Mouse (Mus musculus) intestine, embryonic 14.5 days (tissue): ENCODE measurements around the gene Cygb. TPM values are rescaled to one million over a fixed set of nuclear protein-coding genes. Genes with fewer than 3 reads are reported as not detected.

Source experiments
- ATAC-seq: fragments of 200-750 bp; cut with Nextera tagmentation; replicated peaks from 2 replicates; pipeline ENCODE4 v1.8.0; 2017; ENCODE audit warnings: low read depth, moderate number of reproducible peaks, moderate TSS enrichment, moderate library complexity; ENCODE audit not compliant: low FRiP score, low TSS enrichment
- DNase-seq: peaks from one replicate; pipeline ENCODE4 v3.0.0-alpha.2; 2018; ENCODE audit warnings: low spot score
- H3K27ac ChIP-seq: fragments of 300-500 bp; sonication (generic); 2 replicates; pipeline ENCODE4 v1.5.1; 2014; ENCODE audit warnings: low read depth, mild to moderate bottlenecking, control low read depth
- H3K27me3 ChIP-seq: fragments of 300-500 bp; sonication (generic); replicated peaks from 2 replicates; pipeline ENCODE4 v1.6.1; 2014; ENCODE audit warnings: low read length, control low read depth; ENCODE audit not compliant: control insufficient read depth, insufficient read depth
- H3K36me3 ChIP-seq: fragments of 300-500 bp; sonication (generic); 2 replicates; pipeline ENCODE4 v1.6.1; 2014; ENCODE audit warnings: low read length, control low read depth; ENCODE audit not compliant: control insufficient read depth, insufficient read depth
- H3K4me1 ChIP-seq: fragments of 300-500 bp; sonication (generic); replicated peaks from 2 replicates; pipeline ENCODE4 v1.6.1; 2014; ENCODE audit warnings: low read length, control low read depth, mixed read lengths; ENCODE audit not compliant: control insufficient read depth, insufficient read depth
- H3K4me2 ChIP-seq: fragments of 300-500 bp; sonication (generic); 2 replicates; pipeline ENCODE4 v1.6.1; 2014; ENCODE audit warnings: low read length
- H3K4me3 ChIP-seq: fragments of 300-500 bp; sonication (generic); 2 replicates; pipeline ENCODE4 v1.5.1; 2014; ENCODE audit warnings: low read depth, low read length, control low read depth, mixed read lengths
- H3K9ac ChIP-seq: fragments of 300-500 bp; sonication (generic); 2 replicates; pipeline ENCODE4 v1.6.1; 2014; ENCODE audit warnings: mild to moderate bottlenecking, low read length
- H3K9me3 ChIP-seq: fragments of 300-500 bp; sonication (generic); 2 replicates; pipeline ENCODE4 v1.6.1; 2016; ENCODE audit warnings: low read length, control low read depth; ENCODE audit not compliant: control insufficient read depth
- WGBS: fragments of 180-500 bp; shearing (Covaris S2); extraction: QIAGEN DNeasy Blood & Tissue Kit; methylation state at CpG from one replicate; pipeline ENCODE4 v1.1.7; 2014; 5-methylcytosine and 5-hydroxymethylcytosine counted together
- polyA plus RNA-seq: library from polyadenylated mRNA; unstranded; fragments of >200 nt; fragmentation: Nextera tagmentation; extraction: Ambion mirVana; gene quantifications from 2 replicates; pipeline ENCODE4 v1.2.1, GENCODE M21; 2014

The Cygb gene
- polyA plus RNA-seq, 1 experiment from 2014 or later, result 16.4 TPM

DNA sequence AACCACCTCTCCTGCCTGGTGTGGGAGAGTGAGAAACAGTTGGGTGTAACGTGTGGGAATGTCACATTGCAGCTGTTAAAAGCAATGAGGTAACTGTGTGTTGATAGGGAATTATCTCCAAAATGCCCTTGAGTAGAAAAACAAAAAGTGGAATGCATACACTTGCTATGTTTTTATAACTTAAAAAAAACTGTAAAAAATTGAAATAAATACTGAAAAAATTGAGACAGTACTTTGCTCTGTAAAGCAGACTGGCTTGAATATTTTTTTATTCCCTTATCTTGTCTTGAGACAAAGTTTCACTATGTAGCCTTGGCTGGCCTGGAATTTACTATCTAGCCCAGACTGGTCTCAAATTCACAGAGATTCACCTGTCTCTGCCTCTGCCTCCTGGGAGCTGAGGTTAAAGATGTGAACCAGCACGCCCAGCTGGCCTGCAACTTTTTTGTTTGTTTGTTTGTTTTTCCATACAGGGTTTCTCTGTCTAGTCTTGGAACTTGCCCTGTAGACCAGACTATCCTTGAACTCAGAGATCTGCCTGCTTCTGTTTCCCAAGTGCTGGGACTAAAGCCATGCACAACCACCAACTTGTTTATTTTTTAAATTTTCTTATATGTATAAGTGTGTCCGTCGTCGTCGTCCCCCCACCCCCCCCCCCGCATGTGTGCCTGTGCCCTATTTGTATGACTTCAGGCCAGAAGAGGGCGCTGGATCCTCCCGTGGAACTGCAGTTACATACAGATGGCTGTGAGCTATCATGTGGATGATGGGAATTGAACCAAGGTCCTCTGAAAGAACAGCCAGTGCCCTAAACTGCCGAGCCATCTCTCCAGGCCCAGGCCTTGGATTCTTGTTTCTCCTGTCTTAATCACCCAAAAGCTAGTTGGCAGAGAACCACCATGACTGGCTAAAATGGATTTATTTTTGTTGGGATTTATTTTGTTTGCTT lies 26.8 kb downstream of the Cygb start:
- H3K4me3 ChIP-seq, result no peak overlapping the region
- no peaks in the 10 kb centered on the region for H3K27me3 ChIP-seq
- H3K9ac ChIP-seq, result no peak overlapping the region
- no peaks in the 10 kb centered on the region for H3K36me3 ChIP-seq
- DNase-seq (no peak), ATAC-seq (no peak)
- no peak overlapping the region for H3K27ac ChIP-seq
- no peaks in the 10 kb centered on the region for H3K9me3 ChIP-seq
- no peak overlapping the region for H3K4me2 ChIP-seq
- H3K4me1 ChIP-seq, result peaks cover 7% of the 10 kb centered on the region; the same call in 1 of the 2 replicates
- 44% methylated on average over 10 of the region's 10 CpGs for WGBS

DNA sequence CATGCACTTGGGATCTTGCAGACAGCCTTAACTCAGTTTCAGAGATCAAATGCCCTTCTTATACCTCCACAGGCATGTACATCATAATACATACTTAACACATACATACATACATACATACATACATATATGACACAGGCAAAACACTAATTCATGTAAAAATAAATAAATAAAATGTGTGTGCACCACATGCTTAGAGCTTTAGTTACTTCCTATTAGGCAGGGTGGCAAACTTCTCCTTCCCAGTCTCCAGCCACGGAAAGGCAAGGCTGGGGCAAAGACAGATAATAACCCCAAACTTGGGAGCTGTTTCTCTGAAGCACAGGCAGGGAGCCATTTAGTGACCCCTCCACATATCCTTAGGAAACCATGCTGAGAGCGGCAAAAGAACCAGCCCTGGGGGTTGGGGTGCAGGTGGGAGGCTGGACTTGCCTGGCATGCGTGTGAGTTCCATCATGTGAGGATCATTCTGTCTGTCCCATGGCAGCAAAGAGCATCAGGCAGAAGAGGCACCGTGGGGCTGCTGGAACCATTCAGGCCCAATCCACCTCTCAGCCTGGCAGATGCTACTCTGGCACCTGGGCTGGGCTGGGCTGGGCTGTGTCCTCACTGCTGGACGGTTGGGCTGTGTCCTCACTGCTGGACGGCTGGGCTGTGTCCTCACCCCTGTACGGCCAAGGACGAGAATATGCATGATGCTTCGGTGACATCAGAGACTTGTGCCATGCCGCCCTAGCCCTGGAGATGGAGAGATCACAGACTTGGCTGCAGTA lies 27.6 kb downstream of the Cygb start, which contains the start of gene Rhbdf2:
Gene Rhbdf2 (minus strand): TSS at position 721 of the 773 bp plus-strand sequence.
- DNase-seq, result no peak
- H3K9me3 ChIP-seq, result no peaks in the 10 kb centered on the region
- H3K4me2 ChIP-seq, result no peak within 1 kb of the TSS
- H3K9ac ChIP-seq, result no peak within 1 kb of the TSS
- H3K4me1 ChIP-seq, result peaks cover 16% of the 10 kb centered on the region
- H3K27ac ChIP-seq, result no peak within 1 kb of the TSS
- ATAC-seq, result no peak
- WGBS, result 72% methylated on average over 10 of the region's 10 CpGs
- no peak within 1 kb of the TSS for H3K4me3 ChIP-seq
- H3K36me3 ChIP-seq, result no peaks in the 10 kb centered on the region
- H3K27me3 ChIP-seq, result no peaks in the 10 kb centered on the region

DNA sequence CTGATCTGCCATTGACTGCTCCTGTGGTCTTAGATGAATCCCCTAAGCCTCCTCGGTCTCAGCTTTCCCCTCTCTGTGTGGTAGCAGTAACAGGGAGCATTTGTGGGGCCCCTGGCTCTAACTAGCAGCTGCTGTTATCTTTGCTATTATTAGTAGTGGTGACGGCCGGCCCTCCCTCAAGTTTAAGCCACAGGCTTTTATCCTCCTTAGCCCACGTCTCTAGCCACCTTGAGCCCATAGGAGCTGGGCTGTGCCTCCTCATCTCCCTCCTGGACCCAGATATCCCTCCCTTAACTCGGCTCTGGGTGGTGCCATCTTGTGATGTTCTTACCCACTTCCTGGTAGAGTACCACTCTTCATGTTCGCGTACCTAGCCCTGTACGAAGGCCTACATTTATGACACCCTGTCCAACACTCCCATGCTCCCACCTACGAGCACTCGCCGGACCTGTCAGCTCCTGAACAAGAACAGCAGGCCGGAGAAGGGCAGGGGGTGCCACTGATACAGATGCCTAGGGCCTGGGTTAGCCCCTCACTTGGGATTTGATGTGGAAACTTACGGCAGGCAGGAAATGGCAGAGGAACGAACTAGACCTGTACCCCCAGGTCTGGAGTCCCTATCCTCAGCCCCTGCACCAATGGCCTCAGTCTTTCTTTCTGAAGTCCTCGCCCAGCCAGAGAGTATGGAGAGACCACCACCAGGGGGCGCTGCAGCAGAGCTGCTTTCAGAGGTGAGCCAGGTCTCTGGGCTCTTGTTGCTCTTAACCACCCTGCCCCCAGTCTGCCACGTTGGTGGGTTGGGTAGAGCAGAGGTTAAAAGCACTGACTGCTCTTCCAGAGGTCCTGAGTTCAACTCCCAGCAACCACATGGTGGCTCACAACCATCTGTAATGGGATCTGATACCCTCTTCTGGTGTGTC lies 28.8 kb downstream of the Cygb start:
- no peaks in the 10 kb centered on the region for H3K9me3 ChIP-seq
- no peak for ATAC-seq
- H3K36me3 ChIP-seq, result no peaks in the 10 kb centered on the region
- H3K27me3 ChIP-seq, result no peaks in the 10 kb centered on the region
- H3K4me1 ChIP-seq, result peaks cover 28% of the 10 kb centered on the region
- peak; percentile 74 for DNase-seq
- no peak overlapping the region for H3K4me3 ChIP-seq
- no peak overlapping the region for H3K27ac ChIP-seq
- no peak overlapping the region for H3K4me2 ChIP-seq
- no peak overlapping the region for H3K9ac ChIP-seq
- WGBS, result 79% methylated on average over 17 of the region's 17 CpGs

DNA sequence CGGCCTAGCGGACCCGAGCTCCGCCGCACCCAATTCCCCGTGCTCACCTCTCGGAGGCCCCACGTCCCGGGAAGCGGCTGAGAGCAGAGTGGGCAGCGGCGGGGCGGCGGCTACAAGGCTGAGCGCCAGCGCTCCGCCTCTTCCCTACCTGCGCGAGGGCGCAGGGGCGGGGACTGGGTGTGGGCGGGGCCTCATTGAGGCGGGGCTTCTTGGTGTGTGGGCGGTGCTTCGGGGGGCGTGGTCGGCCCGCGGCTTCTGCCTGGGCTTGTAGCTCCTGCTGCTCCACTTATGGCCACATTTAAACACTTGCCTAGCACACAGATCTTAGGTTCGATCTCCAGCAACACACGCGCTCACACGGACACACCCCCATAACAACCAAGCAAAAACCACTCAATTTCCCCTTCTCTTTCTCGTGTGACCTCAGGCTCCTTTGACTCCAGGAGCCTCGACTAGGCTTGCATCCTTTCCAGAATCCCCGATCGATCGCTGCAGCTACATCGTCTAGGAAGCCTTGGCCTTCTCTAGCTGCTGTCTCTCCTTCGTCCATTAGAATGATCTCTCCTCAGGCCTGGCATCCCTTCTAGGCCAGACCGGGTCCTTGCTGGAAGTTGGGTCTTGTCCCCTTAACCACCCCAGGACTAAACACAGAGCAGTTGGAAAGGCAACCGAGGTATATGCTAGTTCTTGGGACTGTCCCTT lies 29.8 kb downstream of the Cygb start:
- Histone ChIP-seq H3K4me3 (peak overlapping the region; percentile 60), H3K9me3 (no peaks in the 10 kb centered on the region), H3K36me3 (no peaks in the 10 kb centered on the region), H3K27ac (no peak overlapping the region), H3K9ac (peak overlapping the region; percentile 51), H3K4me1 (peaks cover 38% of the 10 kb centered on the region), H3K27me3 (no peaks in the 10 kb centered on the region), H3K4me2 (peak overlapping the region; percentile 83)
- WGBS, result 14% methylated on average over 41 of the region's 42 CpGs
- DNase-seq (peak; percentile 96), ATAC-seq (peak; percentile 71)

DNA sequence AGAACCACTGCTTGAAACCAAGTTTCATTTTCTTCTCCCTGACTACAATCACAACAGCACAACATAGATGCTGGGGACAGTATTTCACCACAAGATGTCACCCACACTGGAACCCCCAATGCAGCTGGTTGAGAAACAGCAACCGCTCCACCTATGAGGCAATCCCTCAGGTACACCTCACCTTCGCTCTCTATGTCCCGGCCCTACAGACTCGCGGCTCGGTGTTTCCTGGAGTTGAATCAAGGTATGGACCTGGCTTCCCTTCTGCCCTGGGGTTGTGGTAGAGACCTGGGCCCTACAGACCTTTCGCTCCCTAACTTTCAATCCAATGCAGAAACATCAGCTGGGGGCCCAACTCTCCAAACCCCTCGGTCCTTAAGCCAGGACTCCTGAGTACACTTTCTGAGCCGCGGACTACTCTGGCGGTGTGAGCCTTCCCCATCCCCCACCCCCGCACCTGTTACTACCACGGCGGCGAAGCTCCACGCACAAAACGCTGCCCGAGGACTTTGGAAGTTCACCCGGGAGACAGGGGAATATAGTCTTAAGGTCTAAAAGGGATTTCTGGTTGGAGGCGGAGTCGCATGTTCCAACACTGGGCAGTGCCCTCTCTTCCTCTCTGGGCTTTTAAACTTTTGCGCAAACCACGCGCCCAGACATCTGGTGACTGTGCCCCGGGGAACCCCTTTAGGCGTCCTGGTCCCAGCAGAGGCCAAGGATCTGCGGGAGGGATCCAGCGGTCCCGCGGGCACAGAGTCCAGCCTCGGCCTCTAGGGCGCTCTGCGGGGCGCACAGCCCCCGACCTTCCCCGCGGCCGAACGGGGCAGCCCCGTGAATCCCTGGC lies 30.6 kb downstream of the Cygb start:
- Histone ChIP-seq H3K36me3 (no peaks in the 10 kb centered on the region), H3K9me3 (no peaks in the 10 kb centered on the region), H3K9ac (peak overlapping the region; percentile 51), H3K27ac (no peak overlapping the region), H3K27me3 (no peaks in the 10 kb centered on the region), H3K4me3 (peak overlapping the region; percentile 60), H3K4me1 (peaks cover 40% of the 10 kb centered on the region), H3K4me2 (peak overlapping the region; percentile 83)
- ATAC-seq, result peak; percentile 45
- DNase-seq, result no peak
- 7% methylated on average over 40 of the region's 40 CpGs for WGBS

DNA sequence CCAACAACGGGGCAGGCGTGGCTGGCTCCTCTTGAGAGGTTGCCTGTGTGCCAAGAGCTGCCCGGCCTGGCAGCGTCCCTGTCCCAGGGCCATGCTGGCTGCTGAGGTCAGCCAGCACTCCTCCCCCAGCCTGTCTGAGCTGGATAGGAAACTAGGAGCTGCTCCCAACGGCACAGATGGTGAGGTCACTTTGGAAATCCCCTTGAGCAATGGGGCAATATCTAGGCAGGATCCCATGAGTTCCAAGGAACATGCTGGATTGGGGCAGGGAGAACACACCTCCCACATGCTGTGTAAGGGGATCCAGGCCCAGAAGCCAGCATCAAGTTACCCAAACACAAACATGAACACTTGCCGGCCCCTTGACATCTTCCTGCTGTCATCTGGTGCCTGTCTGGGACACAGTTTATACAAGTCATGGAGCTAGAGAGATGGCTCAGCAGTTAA lies 32.8 kb downstream of the Cygb start:
- H3K36me3 ChIP-seq, result no peaks in the 10 kb centered on the region
- WGBS, result 29% methylated on average over 6 of the region's 6 CpGs
- H3K4me1 ChIP-seq, result peaks cover 41% of the 10 kb centered on the region
- H3K9me3 ChIP-seq, result no peaks in the 10 kb centered on the region
- DNase-seq, result peak; percentile 68
- no peaks in the 10 kb centered on the region for H3K27me3 ChIP-seq
- H3K9ac ChIP-seq, result no peak overlapping the region
- H3K4me3 ChIP-seq, result no peak overlapping the region
- ATAC-seq, result no peak
- H3K27ac ChIP-seq, result peak overlapping the region; percentile 65
- H3K4me2 ChIP-seq, result no peak overlapping the region

DNA sequence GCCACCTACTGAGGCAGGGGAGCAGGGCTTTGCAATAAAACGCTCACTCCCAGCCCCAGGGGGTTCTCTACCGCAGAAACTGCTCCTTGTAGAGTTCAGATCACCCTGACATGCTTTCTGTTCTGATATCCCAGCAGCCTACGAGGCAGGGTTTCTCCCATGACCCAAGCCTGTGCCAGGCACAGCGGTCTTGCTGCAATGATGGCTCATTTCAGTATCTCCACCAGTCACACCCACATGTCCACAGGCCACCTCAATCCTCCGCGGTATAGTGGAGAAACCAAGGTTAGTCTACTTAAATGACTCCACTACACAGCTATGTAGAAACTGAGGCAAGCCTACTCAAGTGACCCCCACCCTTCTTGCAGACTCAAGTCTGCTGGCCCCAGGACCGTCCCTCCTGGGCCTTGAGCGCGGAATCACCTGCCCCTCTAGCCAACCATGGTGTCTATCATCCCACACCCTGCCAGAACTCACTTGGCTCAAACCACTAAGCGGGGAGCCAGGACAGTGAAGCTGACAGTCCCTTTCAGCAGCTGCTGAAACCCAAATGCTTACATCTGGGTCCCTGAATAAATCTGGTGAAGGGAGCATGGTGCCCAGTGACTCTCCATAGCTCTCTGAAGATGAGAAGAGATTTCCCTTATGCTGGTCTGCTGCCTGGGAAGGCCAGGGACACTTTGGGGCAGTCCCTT lies 33.4 kb downstream of the Cygb start:
- H3K4me3 ChIP-seq, result no peak overlapping the region
- H3K9me3 ChIP-seq, result no peaks in the 10 kb centered on the region
- 82% methylated on average over 10 of the region's 10 CpGs for WGBS
- H3K9ac ChIP-seq, result no peak overlapping the region
- peaks cover 46% of the 10 kb centered on the region for H3K4me1 ChIP-seq
- DNase-seq, result no peak
- peak overlapping the region; percentile 65 for H3K27ac ChIP-seq
- no peak overlapping the region for H3K4me2 ChIP-seq
- ATAC-seq, result no peak
- no peaks in the 10 kb centered on the region for H3K36me3 ChIP-seq
- H3K27me3 ChIP-seq, result no peaks in the 10 kb centered on the region
